Mouse (Mus musculus): ENCODE results near the gene Vav1. TPM values are rescaled to one million over a fixed set of nuclear protein-coding genes. Genes with fewer than 3 reads are reported as not detected.

The Vav1 gene
- total and polyA plus RNA-seq, 3 experiments, result 86.7 to 99.6 TPM; not detected in 1

GRCm38 (mm10) chr17:57328944-57329343 lies 50.0 kb downstream of the Vav1 start:
- no peak overlapping the region for H3K4me3 ChIP-seq (ENCODE audit: control insufficient read depth in 1 of 2, insufficient read depth in 1 of 2, low read depth in 2 of 2, low read length in 2 of 2)
- DNase-seq (ENCODE audit: low read depth, low spot score), result no peak
- H3K36me3 ChIP-seq (ENCODE audit: control insufficient read depth in 1 of 2, insufficient read depth in 2 of 2, low read length in 2 of 2), result peaks cover 0 to 3% of the 10 kb centered on the region in 2 experiments; a peak in 3 of 4 replicates
- H3K4me1 ChIP-seq (ENCODE audit: control insufficient read depth in 1 of 2, insufficient read depth in 2 of 2, low read length in 2 of 2), result peaks cover 0 to 5% of the 10 kb centered on the region in 2 experiments; a peak in 1 of 4 replicates
- no peaks in the 10 kb centered on the region for H3K27me3 ChIP-seq (ENCODE audit: control insufficient read depth in 1 of 2, insufficient read depth in 2 of 2, low read length in 2 of 2)
- H3K27ac ChIP-seq (ENCODE audit: control insufficient read depth, low read depth, low read length), result no peak overlapping the region
- H3K9ac ChIP-seq (ENCODE audit: control insufficient read depth, low read depth, low read length, poor library complexity, severe bottlenecking), result no peak overlapping the region
- H3K79me2 ChIP-seq (ENCODE audit: control insufficient read depth, insufficient read depth, low read length, poor library complexity), result no peaks in the 10 kb centered on the region
- TF ChIP-seq ETS1 (IDR thresholded peaks at IDR 0.05; ENCODE audit: low read depth, low read length) (no peak), MAFK (IDR thresholded peaks at IDR 0.05; ENCODE audit: borderline replicate concordance, low read depth, low read length) (no peak), SIN3A (IDR thresholded peaks at IDR 0.05; ENCODE audit: low read length) (no peak), ZMIZ1 (IDR thresholded peaks at IDR 0.05; ENCODE audit: low read depth, low read length) (no peak), UBTF (IDR thresholded peaks at IDR 0.05; ENCODE audit: borderline replicate concordance, insufficient read depth, low read depth, low read length) (no peak), SMC3 (IDR thresholded peaks at IDR 0.05; ENCODE audit: low read depth, low read length) (no peak), CTCF (IDR thresholded peaks at IDR 0.05 in 2 of 3, conservative IDR thresholded peaks at IDR 0.05 in 1 of 3; ENCODE audit: control insufficient read depth in 1 of 3, insufficient read depth in 1 of 3, low read depth in 2 of 3, low read length in 3 of 3, poor library complexity in 1 of 3, severe bottlenecking in 1 of 3) (no peak), TBP (IDR thresholded peaks at IDR 0.05; ENCODE audit: low read depth, low read length) (no peak), MYC (IDR thresholded peaks at IDR 0.05; ENCODE audit: low read depth, low read length) (no peak), POLR2AphosphoS5 (IDR thresholded peaks at IDR 0.05; ENCODE audit: borderline replicate concordance, low read depth, low read length) (no peak), ZC3H11A (IDR thresholded peaks at IDR 0.05; ENCODE audit: low read depth, low read length) (no peak)
- no peaks in the 10 kb centered on the region for H3K9me3 ChIP-seq (replicated peaks; ENCODE audit: insufficient read depth, low read length)

GRCm38 (mm10) chr17:57330993-57331392 lies 52.1 kb downstream of the Vav1 start:
- H3K79me2 ChIP-seq (ENCODE audit: control insufficient read depth, insufficient read depth, low read length, poor library complexity), result no peaks in the 10 kb centered on the region; the same call in 1 of the 2 replicates
- H3K27ac ChIP-seq (ENCODE audit: control insufficient read depth, low read depth, low read length), result no peak overlapping the region
- H3K4me1 ChIP-seq (ENCODE audit: control insufficient read depth in 1 of 2, insufficient read depth in 2 of 2, low read length in 2 of 2), result peaks cover 0 to 11% of the 10 kb centered on the region in 2 experiments; a peak in 1 of 4 replicates
- H3K36me3 ChIP-seq (ENCODE audit: control insufficient read depth in 1 of 2, insufficient read depth in 2 of 2, low read length in 2 of 2), result peaks cover 0 to 3% of the 10 kb centered on the region in 2 experiments; a peak in 3 of 4 replicates
- H3K27me3 ChIP-seq (ENCODE audit: control insufficient read depth in 1 of 2, insufficient read depth in 2 of 2, low read length in 2 of 2), result no peaks in the 10 kb centered on the region
- no peak for DNase-seq (ENCODE audit: low read depth, low spot score)
- H3K4me3 ChIP-seq (ENCODE audit: control insufficient read depth in 1 of 2, insufficient read depth in 1 of 2, low read depth in 2 of 2, low read length in 2 of 2), result no peak overlapping the region
- no peaks in the 10 kb centered on the region for H3K9me3 ChIP-seq (replicated peaks; ENCODE audit: insufficient read depth, low read length)
- TF ChIP-seq POLR2AphosphoS2 (IDR thresholded peaks at IDR 0.05; ENCODE audit: low read length), result 0 out of 2 replicates have a peak, but pooled peaks have one; percentile 2
- no peak for TF ChIP-seq USF1 (IDR thresholded peaks at IDR 0.05; ENCODE audit: low read depth, low read length)
- H3K9ac ChIP-seq (ENCODE audit: control insufficient read depth, low read depth, low read length, poor library complexity, severe bottlenecking), result no peak overlapping the region

GRCm38 (mm10) chr17:57332241-57332640 lies 53.3 kb downstream of the Vav1 start:
- peaks cover 0 to 11% of the 10 kb centered on the region in 2 experiments; a peak in 1 of 4 replicates for H3K4me1 ChIP-seq (ENCODE audit: control insufficient read depth in 1 of 2, insufficient read depth in 2 of 2, low read length in 2 of 2)
- peaks cover 0 to 3% of the 10 kb centered on the region in 2 experiments; a peak in 2 of 4 replicates for H3K36me3 ChIP-seq (ENCODE audit: control insufficient read depth in 1 of 2, insufficient read depth in 2 of 2, low read length in 2 of 2)
- no peak overlapping the region for H3K9ac ChIP-seq (ENCODE audit: control insufficient read depth, low read depth, low read length, poor library complexity, severe bottlenecking)
- peak; percentile 69 for DNase-seq (ENCODE audit: low read depth, low spot score)
- no peaks in the 10 kb centered on the region for H3K27me3 ChIP-seq (ENCODE audit: control insufficient read depth in 1 of 2, insufficient read depth in 2 of 2, low read length in 2 of 2)
- no peaks in the 10 kb centered on the region; the same call in 1 of the 2 replicates for H3K79me2 ChIP-seq (ENCODE audit: control insufficient read depth, insufficient read depth, low read length, poor library complexity)
- no peaks in the 10 kb centered on the region for H3K9me3 ChIP-seq (replicated peaks; ENCODE audit: insufficient read depth, low read length)
- no peak overlapping the region for H3K27ac ChIP-seq (ENCODE audit: control insufficient read depth, low read depth, low read length)
- no peak overlapping the region for H3K4me3 ChIP-seq (ENCODE audit: control insufficient read depth in 1 of 2, insufficient read depth in 1 of 2, low read depth in 2 of 2, low read length in 2 of 2)
- no peak for TF ChIP-seq TBP (IDR thresholded peaks at IDR 0.05; ENCODE audit: low read depth, low read length)
- no peak for TF ChIP-seq ETS1 (IDR thresholded peaks at IDR 0.05; ENCODE audit: low read depth, low read length)
- TF ChIP-seq JUND (IDR thresholded peaks at IDR 0.05; ENCODE audit: low read depth, low read length), result no peak
- no peak for TF ChIP-seq MAZ (IDR thresholded peaks at IDR 0.05; ENCODE audit: low read depth, low read length)
- TF ChIP-seq MXI1 (IDR thresholded peaks at IDR 0.05; ENCODE audit: low read depth, low read length), result no peak
- TF ChIP-seq KAT2A (conservative IDR thresholded peaks at IDR 0.05; ENCODE audit: low read depth, low read length), result no peak
- TF ChIP-seq MAX (IDR thresholded peaks at IDR 0.05; ENCODE audit: low read length), result no peak
- no peak for TF ChIP-seq ZC3H11A (IDR thresholded peaks at IDR 0.05; ENCODE audit: low read depth, low read length)
- no peak for TF ChIP-seq E2F4 (IDR thresholded peaks at IDR 0.05; ENCODE audit: borderline replicate concordance, low read depth, low read length)
- TF ChIP-seq CHD1 (IDR thresholded peaks at IDR 0.05; ENCODE audit: low read depth, low read length), result no peak
- no peak for TF ChIP-seq ELF1 (IDR thresholded peaks at IDR 0.05; ENCODE audit: low read depth, low read length)
- TF ChIP-seq HCFC1 (IDR thresholded peaks at IDR 0.05; ENCODE audit: low read depth, low read length), result no peak
- no peak for TF ChIP-seq USF1 (IDR thresholded peaks at IDR 0.05; ENCODE audit: low read depth, low read length)
- no peak for TF ChIP-seq NRF1 (IDR thresholded peaks at IDR 0.05; ENCODE audit: insufficient read depth, low read depth, low read length, poor library complexity, severe bottlenecking)
- TF ChIP-seq TCF12 (IDR thresholded peaks at IDR 0.05; ENCODE audit: low read depth, low read length), result no peak
- no peak for TF ChIP-seq USF2 (IDR thresholded peaks at IDR 0.05; ENCODE audit: borderline replicate concordance in 1 of 2, insufficient read depth in 1 of 2, low read depth in 1 of 2, low read length in 2 of 2)

All from MEL (cell line).